Comparison of ENCODE assay signal across 9 mouse cellular contexts in genomic region chr9:43102931-43103330, GRCm38 (mm10). TPM values are rescaled to one million over a fixed set of nuclear protein-coding genes. Genes with fewer than 3 reads are reported as not detected.
A peak's percentile ranks its signal among the peaks of the same experiment; 100 is the strongest.
DNase-seq lines count a peak whose midpoint lies in the region; ATAC-seq and TF ChIP-seq lines count a peak whose summit lies in the region.
"Had no signal": no experiment of that assay in that cellular context is flagged by ENCODE, and none has a peak within 500 bp of the region (broad histone marks: within the 10 kb centered on the region; RNA-seq: fewer than 3 reads in every experiment).

No protein-coding gene starts in this region.

- peaks cover 28% of the 10 kb centered on the region for H3K36me3 ChIP-seq in erythroblast, embryonic 14.5 days (ENCODE audit: control insufficient read depth)
- no peaks in the 10 kb centered on the region for H3K36me3 ChIP-seq in limb, embryonic 11.5 days (ENCODE audit: control insufficient read depth, insufficient read depth, low read length)
- no peaks in the 10 kb centered on the region for H3K36me3 ChIP-seq in neural tube, embryonic 15.5 days

- no peak for DNase-seq in left cerebral cortex, adult 2 months (ENCODE audit: extremely low spot score in 1 of 2, low spot score in 2 of 2)
- no peak for DNase-seq in left cerebral cortex, postnatal 25 days (ENCODE audit: low spot score in 2 of 2)
- no peak for DNase-seq in limb, embryonic 11.5 days (ENCODE audit: low spot score)
- DNase-seq in layer of hippocampus, adult 11-12 months (ENCODE audit: low spot score): no peak
- DNase-seq in embryo, embryonic 10 days (ENCODE audit: low spot score): no peak
- DNase-seq in testis, postnatal 14 days (ENCODE audit: low spot score): no peak
- DNase-seq: gastrocnemius, postnatal 14 days had no signal

- ATAC-seq in limb, embryonic 11.5 days (ENCODE audit: insufficient number of reproducible peaks, low FRiP score, low TSS enrichment, low read depth): no peak
- no peak for ATAC-seq in neural tube, embryonic 15.5 days (ENCODE audit: low FRiP score)

- no peak overlapping the region for H3K27ac ChIP-seq in left cerebral cortex, adult 2 months
- no peak overlapping the region for H3K27ac ChIP-seq in limb, embryonic 11.5 days (replicated peaks; ENCODE audit: low read depth, low read length)
- H3K27ac ChIP-seq in neural tube, embryonic 15.5 days (replicated peaks): no peak overlapping the region

- H3K4me1 ChIP-seq in erythroblast, embryonic 14.5 days (ENCODE audit: control insufficient read depth): peaks cover 75% of the 10 kb centered on the region
- H3K4me1 ChIP-seq in limb, embryonic 11.5 days (ENCODE audit: control insufficient read depth, insufficient read depth, low read length): peaks cover 8% of the 10 kb centered on the region; the same call in 1 of the 2 replicates
- peaks cover 54% of the 10 kb centered on the region for H3K4me1 ChIP-seq in neural tube, embryonic 15.5 days

- H3K9me3 ChIP-seq in erythroblast, embryonic 14.5 days (ENCODE audit: control insufficient read depth, low read length): no peaks in the 10 kb centered on the region
- no peaks in the 10 kb centered on the region for H3K9me3 ChIP-seq in limb, embryonic 11.5 days (ENCODE audit: control insufficient read depth, low read length)
- no peaks in the 10 kb centered on the region for H3K9me3 ChIP-seq in neural tube, embryonic 15.5 days (replicated peaks)

- no peak; the same call in 1 of the 2 replicates for TF ChIP-seq CTCF in left cerebral cortex, adult 2 months (IDR thresholded peaks at IDR 0.05)

- H3K4me3 ChIP-seq in left cerebral cortex, adult 2 months: peak overlapping the region; percentile 92
- peak overlapping the region; percentile 88 for H3K4me3 ChIP-seq in erythroblast, embryonic 14.5 days (replicated peaks)
- H3K4me3 ChIP-seq in limb, embryonic 11.5 days (ENCODE audit: low read depth, low read length): no peak overlapping the region
- no peak overlapping the region for H3K4me3 ChIP-seq in neural tube, embryonic 15.5 days (replicated peaks)

- WGBS in limb, embryonic 11.5 days: 92% methylated on average over 2 of the region's 2 CpGs
- WGBS in neural tube, embryonic 15.5 days: 95% methylated on average over 2 of the region's 2 CpGs

- intact Hi-C loops in left cerebral cortex, adult 2 months (cut with DNase I): no loop called here
- intact Hi-C loops in left cerebral cortex, postnatal 25 days (cut with DNase I): no loop called here

- H3K9ac ChIP-seq in limb, embryonic 11.5 days (ENCODE audit: low read length): no peak overlapping the region
- 0 out of 2 replicates have a peak overlapping the region, but pooled peaks have one; percentile 3 for H3K9ac ChIP-seq in neural tube, embryonic 15.5 days (replicated peaks)

- peaks cover 21% of the 10 kb centered on the region for H3K27me3 ChIP-seq in erythroblast, embryonic 14.5 days (ENCODE audit: control insufficient read depth)
- H3K27me3 ChIP-seq in limb, embryonic 11.5 days (ENCODE audit: control insufficient read depth, insufficient read depth, low read length): no peaks in the 10 kb centered on the region
- H3K27me3 ChIP-seq in neural tube, embryonic 15.5 days (replicated peaks): no peaks in the 10 kb centered on the region

- peak overlapping the region; percentile 30; the same call in 1 of the 2 replicates for H3K4me2 ChIP-seq in limb, embryonic 11.5 days (ENCODE audit: low read depth, severe bottlenecking)
- peak overlapping the region; percentile 89 for H3K4me2 ChIP-seq in neural tube, embryonic 15.5 days

RNA-seq across cellular contexts. Expression of gene Arhgef12, which starts 4.1 kb away (rescaled TPM):
- total RNA-seq in left cerebral cortex, adult 2 months (2021): 100 to 1,000 TPM; 162 to 164 TPM
- total RNA-seq in left cerebral cortex, postnatal 25 days (2021): 100 to 1,000 TPM; 149 to 163 TPM
- 1.4 and 1.8 TPM in 2 replicates for polyA plus RNA-seq in erythroblast, embryonic 14.5 days (2012)
- polyA plus RNA-seq in limb, embryonic 11.5 days (2014; fragmentation: Nextera tagmentation; extraction: Ambion mirVana): 11.5 and 12.3 TPM in 2 replicates
- polyA plus RNA-seq in neural tube, embryonic 15.5 days (2015; fragmentation: Nextera tagmentation; extraction: Ambion mirVana): 19.9 and 23.2 TPM in 2 replicates

RNA-seq across cellular contexts. Expression of gene Tmem136, which starts 13.4 kb away (rescaled TPM):
- total RNA-seq in left cerebral cortex, adult 2 months (2021): 10 to 100 TPM; 15.6 to 16.8 TPM
- 10 to 100 TPM; 17.0 to 19.0 TPM for total RNA-seq in left cerebral cortex, postnatal 25 days (2021)
- polyA plus RNA-seq in erythroblast, embryonic 14.5 days (2012): not detected in 2 replicates
- 11.5 and 14.5 TPM in 2 replicates for polyA plus RNA-seq in limb, embryonic 11.5 days (2014; fragmentation: Nextera tagmentation; extraction: Ambion mirVana)
- polyA plus RNA-seq in neural tube, embryonic 15.5 days (2015; fragmentation: Nextera tagmentation; extraction: Ambion mirVana): 9.3 and 11.0 TPM in 2 replicates

Comparison
In these comparisons a context has a peak if more than half of its experiments do, and no peak if none do; other contexts are left out.
1. H3K4me3 ChIP-seq: peak in left cerebral cortex, adult 2 months (single experiment) and erythroblast, embryonic 14.5 days (single experiment); none in limb, embryonic 11.5 days (single experiment) and neural tube, embryonic 15.5 days (single experiment).
2. RNA of gene Tmem136, which starts 13.4 kb away (polyA plus RNA-seq): 11.5 to 14.5 TPM in limb, embryonic 11.5 days and 9.3 to 11.0 TPM in neural tube, embryonic 15.5 days; not detected in erythroblast, embryonic 14.5 days; every median in the first group is over 10 times any median in the second.